Mouse (Mus musculus) cerebellum, adult 9-11 months (tissue): Measurements from ENCODE around the gene Slc12a9.

Experiments used
- DNase-seq: peaks from one replicate; pipeline ENCODE4 v3.0.0; 2022

The Slc12a9 gene

GRCm38 (mm10) chr5:137346388-137346787 lies 13.0 kb upstream of the Slc12a9 start:
- no peak for DNase-seq

- DNase-seq, result no peak
Observed at GRCm38 (mm10) chr5:137345821-137346220, 12.4 kb upstream of the Slc12a9 start.

DNA sequence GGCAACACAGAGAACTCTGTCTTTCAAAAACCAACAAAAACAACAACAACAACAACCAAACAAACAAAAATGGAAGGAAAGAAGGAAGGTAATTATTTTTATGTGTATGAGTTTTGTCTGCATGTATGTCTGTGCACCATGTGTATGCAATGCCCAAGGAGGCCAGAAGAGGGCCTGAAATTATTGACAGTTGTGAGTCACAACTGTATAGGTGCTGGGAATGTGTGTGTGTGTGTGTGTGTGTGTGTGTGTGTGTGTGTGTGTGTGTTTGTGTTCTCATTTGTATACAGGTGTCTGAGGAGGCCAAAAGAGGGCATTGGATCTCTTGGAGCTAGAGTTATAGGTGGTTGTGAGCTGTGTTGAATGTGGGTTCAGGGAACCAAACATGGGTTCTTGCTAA lies 10.5 kb upstream of the Slc12a9 start:
- DNase-seq, result no peak

DNA sequence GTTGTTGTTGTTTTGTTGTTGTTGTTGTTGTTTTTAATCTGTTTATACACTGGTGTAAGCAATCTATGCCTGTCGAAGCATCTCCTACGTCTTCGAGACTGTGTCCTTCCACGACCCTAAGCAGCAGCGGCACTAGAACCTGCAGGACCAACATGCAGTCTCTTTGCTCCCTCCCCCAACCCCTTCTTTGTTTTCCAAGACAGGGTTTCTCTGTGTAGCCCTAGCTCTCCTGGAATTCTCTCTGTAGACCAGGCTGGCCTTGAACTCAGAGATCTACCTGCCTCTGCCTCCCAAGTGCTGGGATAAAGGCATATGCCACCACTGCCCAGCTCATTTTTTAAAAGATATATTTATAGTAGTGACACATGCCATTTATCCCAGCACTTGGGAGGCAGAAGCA lies 10.0 kb upstream of the Slc12a9 start:
- DNase-seq, result no peak

GRCm38 (mm10) chr5:137342407-137343012 lies 9.1 kb upstream of the Slc12a9 start:
- no peak for DNase-seq

- DNase-seq, result peak; percentile 36
Observed at GRCm38 (mm10) chr5:137340222-137340621, 6.8 kb upstream of the Slc12a9 start.

DNA sequence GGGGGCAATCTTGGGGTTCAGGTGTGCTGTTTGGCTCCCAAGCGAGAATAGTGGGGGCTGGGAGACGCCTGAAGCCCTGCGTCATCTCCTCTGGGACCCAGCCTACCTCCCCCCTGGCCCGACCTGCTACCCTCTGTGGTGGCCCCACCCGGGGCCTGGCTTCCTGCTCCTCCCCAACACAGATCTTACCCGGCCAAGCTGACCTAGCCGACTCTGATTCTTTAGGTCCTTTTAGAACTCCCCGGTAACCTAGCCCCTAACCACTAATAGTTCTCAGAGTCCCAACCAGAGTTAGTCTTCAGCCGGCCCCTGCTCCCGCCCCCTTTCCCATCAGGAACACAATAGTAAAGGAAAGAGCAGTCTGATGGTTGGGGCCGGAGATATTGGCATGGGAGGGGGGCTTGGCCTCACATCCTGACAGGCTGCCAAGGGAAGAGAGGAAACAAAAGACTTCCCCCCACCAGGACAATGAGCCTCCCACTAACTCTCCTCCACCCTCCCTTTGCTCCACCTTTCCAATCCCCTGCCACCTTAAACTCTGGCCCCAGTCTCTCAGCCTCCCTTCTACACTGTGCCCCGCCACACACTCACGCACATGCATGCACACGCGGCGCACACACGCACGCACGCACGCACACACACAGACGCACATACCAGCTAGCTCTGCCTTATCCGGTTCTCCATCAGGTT lies 6.0 kb upstream of the Slc12a9 start:
- peak; percentile 74 for DNase-seq

DNA sequence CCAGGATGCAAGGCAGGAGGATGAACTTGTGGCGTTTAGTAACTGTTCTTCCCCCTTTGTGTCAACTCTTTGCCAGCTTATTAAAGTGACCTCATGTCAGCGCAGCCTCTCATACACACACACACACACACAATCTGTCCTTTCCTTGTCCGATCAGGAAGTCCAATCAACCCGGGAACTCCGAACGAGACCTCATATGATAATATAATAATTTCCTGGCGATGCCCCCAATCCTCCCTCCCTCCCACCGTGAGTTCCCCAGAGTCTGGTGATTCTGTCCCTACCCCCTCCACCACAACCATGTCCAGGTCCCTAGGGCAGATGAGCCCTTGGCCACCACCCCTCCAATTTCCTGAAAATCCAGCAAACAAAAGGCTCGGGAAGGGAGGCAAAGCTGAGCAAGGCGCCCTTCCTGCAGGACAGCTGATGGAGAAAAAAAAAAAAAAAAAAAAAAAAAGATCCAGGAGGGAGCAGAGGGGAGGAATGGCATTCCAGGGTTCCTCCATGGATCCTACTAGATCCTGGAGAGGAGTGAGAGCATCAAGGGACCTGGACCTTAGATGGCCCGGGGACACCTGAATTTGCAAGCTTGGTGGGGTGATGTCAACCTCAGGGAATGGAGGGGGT lies 5.4 kb upstream of the Slc12a9 start:
- peak; percentile 72 for DNase-seq

DNA sequence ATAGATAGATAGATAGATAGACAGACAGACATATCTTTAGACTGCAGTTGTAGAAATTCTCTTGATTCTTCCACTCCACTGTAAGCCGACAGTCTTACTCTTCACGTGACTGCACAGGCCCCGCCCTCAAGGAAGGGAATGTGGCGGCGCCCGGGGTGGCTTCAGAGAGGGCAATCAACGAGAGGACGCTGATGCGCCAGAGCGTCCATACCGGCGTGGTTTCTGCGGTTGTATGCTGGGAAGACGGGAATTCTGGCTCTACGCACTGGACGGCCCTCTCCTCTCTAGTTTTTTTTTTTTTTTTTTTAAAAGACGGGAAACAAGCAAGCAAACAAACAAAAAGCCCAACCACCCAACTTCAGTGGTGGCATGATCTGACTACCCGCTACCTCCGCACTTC lies 4.9 kb upstream of the Slc12a9 start:
- peak; percentile 94 for DNase-seq

- DNase-seq, result no peak
Observed at GRCm38 (mm10) chr5:137337190-137337589, 3.8 kb upstream of the Slc12a9 start.

- no peak for DNase-seq
Observed at GRCm38 (mm10) chr5:137335066-137335465, 1.7 kb upstream of the Slc12a9 start.

DNA sequence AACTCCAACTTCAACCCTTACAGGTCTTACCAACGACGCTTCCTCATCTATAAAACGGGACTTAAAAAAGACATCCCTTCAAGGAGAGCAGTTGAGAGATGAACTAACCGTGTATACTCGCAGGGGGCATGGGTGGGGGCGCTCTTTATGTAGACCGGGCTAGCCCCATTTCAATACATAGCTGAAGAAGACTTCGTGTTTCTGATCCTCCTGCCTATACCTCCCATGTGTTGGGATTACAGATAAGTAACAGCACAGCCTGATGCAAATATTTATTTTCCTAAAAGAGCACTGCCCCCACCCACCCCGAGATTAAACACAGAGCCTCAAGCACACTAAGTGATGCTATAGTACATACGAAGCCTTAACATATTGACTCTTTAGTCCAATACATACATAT lies 920 bp upstream of the Slc12a9 start:
- DNase-seq, result no peak

DNA sequence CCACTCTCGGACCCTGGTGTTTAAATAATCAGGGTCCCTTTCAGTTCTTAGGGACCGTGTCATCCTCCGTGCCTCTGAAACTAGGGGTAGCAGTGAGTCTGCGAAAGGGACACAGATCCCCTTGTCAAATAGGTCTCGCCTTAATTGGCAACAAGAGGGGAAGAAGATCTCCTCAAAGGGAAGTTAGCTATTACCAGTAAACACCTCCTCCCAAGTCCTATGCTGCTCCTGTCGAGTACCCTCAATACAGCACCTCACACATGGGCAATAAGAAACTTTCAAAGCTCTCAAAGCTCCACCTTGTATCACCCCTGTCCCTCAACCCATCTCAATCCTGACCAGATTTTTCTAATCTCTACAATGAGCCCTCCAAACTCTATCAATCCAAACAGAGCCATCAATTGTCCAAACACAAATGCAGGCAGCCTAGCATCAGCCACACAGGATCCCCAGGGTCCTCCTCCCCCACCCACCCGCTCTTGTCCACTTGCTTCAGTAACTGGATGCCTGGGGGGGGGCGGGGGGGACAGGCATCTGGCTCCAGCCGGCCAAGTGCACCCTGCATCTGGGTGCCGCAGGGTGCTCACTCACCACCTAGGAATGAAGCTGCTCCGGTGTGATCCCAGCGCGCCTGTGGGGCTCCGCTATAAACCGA lies 413 bp downstream of the Slc12a9 start:
- DNase-seq, result peak; percentile 34

DNA sequence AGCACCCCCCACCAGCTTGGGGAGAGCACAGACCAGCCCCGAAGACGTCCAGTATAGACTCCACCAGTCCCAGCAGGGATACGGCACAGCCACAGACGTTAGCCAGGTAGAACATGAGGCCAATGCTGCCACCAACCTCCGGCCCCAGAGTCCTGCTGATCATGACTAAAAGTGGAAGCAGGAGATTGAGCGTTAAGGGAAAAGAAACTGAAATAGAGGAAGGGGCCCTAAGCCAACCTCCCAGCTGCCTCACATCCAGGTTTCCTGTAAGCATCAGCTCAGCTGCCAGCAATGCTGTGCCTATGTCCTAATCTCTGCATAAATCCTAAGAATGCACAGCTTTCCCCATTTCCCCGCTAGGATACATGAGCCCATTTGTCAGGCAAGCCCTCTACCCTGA lies 2.5 kb downstream of the Slc12a9 start:
- no peak for DNase-seq

GRCm38 (mm10) chr5:137320996-137321395 lies 12.4 kb downstream of the Slc12a9 start:
- DNase-seq, result no peak

DNA sequence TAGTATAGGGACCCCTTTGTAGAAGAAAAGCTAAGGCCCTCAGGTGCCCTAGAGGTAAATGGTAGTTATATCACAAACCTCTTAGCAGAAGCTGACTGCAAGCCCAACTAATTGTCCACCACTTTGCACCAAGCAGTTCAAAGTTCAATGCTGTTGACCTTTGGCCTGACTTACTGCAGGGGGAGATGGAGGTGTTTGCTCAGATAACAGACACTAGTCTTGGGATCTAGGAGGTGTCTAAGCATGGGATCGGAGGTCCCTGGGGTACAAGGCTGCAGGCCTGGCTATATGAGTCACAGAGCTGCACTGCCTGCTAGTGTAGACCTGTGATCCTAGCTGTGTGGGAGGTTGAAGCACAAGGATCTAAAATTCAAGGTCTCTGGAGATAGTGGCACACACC lies 14.8 kb downstream of the Slc12a9 start:
- DNase-seq, result no peak

DNA sequence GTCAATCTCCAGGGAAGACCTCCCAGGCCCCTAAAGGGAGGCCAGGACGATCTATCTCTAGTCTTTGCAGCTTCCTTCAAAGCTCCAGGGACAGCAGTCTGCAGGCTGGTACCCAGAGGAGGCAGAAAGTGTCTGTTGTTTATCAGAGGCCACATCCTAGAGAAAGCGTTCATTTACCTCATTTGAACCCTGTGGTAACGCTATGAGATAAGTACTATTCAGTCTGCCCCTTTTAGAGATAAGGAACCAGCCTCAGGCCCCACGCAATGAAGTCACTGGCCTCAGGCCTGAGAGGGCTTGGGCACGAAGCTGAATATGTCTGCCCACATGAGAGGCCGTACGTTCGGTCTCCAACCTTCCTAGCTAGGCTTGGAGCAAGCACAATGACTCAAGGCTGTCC lies 16.0 kb downstream of the Slc12a9 start:
- no peak for DNase-seq

GRCm38 (mm10) chr5:137315084-137315903 lies 18.1 kb downstream of the Slc12a9 start:
- peak; percentile 38 for DNase-seq

DNA sequence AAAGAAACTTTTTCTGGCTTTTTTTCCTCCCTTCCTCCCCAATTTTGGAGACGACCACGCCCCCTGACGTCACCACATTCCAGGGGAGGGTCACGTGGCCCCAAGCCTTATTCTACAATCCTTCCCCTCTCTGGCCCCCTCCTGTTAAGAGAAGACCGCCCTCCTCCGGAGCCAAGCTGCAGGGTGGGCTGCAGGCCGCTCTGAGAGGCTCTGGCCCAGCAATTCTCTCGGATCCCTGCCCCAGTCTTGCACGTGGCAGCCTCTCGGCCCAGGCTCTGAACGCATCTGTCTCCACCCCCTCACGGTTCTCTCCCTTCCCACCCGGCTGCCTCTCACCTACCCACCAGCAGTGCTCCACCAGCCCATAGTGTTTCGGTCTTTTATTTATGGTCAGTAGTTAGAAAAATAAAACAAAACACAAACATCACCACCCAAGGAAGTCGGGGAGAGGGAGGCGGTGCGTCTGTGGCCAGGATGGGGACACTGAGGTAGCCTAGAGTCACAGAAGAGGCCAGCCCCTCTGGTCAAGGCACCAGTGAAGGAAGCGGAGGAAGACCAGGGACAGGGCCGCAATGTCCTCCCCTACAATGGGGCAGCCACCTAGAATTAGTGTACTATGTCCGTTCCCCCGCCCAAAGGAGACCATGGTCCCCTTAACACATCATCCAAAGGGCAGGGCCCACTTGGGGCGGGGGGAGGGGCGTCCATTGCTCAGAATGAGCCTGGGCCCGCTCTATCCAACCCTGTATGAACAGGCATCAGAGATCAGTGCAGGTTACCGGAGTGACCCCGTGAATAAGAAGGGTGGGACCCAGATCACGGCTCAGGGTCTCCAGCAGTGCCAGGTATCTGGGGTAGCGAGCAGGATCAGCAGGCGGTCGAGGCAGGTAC lies 19.0 kb downstream of the Slc12a9 start, which contains the start of gene Trip6:
Trip6 (minus strand) TSS at position 212 of the 891 bp plus-strand sequence.
- peak; percentile 30 for DNase-seq

- no peak for DNase-seq
Observed at GRCm38 (mm10) chr5:137313466-137314192, 19.8 kb downstream of the Slc12a9 start.

GRCm38 (mm10) chr5:137308356-137308755 lies 25.0 kb downstream of the Slc12a9 start:
- DNase-seq, result peak; percentile 22
